Mouse (Mus musculus): ENCODE results near the gene Wnt16.

DNA sequence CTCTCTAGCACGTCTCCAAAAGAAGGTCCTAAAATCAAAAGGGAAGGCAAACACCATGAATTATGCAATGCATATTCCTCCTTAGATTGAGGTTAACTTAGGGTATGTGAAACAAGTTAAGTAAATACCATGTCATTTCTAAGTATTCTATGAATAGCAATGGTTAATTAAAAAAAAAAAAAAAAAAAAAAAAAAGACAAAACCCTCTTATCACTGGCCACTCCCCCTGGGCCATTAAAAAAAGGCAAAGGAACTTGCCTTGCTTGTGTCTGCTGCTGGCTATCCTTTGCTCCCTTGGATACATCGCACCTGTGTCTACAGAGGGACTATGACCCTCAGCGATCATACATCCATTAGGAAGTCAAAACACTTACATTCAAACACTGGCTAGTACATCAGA lies 55.3 kb downstream of the Wnt16 start:
- TF ChIP-seq POLR2A (IDR thresholded peaks at IDR 0.05; ENCODE audit: borderline replicate concordance, low read depth, low read length): no peak
- TF ChIP-seq CTCF (IDR thresholded peaks at IDR 0.05; ENCODE audit: low read depth, low read length): no peak

Measured in bone marrow macrophage, adult 2 months (primary cell).